Mouse (Mus musculus): ENCODE measurements around the gene Slc17a7.
"Not testable (repeated sequence)": the region's sequence is repeated elsewhere in the genome, so short reads cannot be mapped to it uniquely, and the experiment has no call there.

The Slc17a7 gene

DNA sequence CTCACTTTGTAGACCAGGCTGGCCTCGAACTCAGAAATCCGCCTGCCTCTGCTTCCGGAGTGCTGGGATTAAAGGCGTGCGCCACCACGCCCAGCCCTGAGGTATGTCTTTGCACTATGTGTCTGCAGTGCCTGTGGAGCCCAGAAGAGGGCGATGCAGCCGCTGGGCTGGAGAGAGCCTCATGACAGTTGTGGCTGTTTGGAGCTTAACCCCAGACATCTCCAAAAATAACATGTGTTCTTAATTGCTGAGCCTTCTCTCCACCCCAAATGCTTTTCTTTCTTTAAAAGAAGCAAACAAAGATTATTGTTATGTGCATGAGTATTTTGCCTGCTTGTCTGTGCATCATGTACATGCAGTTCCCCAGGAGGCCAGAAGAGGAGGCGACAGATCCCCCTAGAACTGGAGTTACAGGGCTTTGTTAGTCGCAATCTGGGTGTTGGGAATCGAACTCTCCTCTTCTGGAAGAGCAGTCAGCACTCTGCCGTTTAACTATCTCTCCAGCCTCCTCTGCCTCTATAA is 8.7 kb upstream of the Slc17a7 start:
- DNase-seq, result peak; percentile 62

DNA sequence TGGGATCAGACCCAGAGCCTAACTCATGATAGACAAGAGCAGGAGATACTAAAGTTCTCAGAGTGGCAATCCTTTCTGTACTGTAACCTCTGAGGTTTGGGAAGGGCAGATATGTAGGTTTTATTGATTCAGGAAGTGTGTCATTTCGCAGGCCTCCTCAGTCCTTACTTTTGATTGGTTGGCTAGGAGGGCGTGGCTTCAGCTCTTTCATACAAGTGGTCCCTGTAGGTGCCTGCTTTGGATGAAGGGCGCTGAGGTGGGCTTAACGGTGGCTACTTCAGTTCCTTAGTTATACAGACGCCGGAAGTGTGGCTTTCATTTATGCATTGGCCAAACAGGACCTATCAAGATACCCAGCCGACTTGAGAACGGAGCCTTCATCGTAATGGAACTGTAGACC is 8.2 kb upstream of the Slc17a7 start:
- no peak for DNase-seq

DNA sequence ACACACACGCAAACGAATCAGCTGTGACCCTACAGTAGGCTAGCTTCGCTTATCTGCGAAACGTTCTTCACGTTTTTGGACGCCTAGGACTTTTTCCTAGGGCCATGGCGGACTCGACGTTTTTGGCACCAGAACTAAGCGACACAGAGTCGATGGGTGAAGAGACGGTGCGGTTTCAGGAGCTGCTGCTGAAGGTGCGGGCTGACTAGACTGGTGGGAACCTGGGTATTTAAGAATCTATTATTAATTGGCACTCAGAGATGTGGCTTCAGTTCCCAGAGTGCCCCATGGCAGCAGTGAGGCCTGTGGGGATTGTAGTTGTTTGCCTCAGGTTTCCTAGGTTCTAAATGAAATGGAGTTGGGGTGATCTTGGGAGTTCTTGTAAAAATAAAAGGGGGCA is 7.5 kb upstream of the Slc17a7 start:
- no peak for DNase-seq

DNA sequence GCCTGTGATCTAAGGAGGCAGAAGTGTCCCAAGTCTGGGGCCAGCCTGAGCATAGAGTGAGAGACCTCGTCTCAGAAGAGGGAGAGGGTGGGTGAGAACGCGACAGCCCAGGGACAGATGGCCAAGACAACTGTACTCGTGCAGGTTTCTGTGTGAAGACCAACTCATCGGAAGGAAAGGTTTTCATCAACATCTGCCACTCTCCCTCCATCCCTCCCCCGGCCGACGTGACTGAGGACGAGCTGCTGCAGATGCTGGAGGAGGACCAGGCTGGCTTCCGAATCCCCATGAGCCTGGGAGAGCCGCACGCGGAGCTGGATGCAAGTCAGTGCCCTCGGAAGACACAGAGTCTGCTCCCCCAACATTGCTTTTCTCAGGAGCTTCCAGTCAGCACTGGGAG is 6.3 kb upstream of the Slc17a7 start:
- no peak for DNase-seq

DNA sequence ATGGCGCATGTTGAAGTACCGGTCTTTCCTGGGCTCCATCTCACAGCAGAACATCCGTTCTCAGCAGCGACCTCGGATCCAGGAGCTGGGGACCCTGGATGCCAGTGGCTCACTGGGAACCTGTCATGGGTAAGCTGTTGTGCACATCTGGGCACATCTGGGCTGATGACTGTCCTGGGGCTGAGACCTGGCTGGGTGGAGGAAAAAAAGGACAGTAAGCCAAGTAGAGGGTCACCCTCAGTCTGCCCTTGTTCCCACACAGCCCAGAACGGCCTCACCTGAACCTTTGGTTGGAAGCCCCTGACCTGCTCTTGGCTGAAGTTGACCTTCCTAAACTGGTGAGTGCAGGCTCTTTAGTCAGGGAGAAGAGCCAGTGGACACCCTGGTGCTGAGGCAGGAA is 4.8 kb upstream of the Slc17a7 start:
- no peak for DNase-seq

DNA sequence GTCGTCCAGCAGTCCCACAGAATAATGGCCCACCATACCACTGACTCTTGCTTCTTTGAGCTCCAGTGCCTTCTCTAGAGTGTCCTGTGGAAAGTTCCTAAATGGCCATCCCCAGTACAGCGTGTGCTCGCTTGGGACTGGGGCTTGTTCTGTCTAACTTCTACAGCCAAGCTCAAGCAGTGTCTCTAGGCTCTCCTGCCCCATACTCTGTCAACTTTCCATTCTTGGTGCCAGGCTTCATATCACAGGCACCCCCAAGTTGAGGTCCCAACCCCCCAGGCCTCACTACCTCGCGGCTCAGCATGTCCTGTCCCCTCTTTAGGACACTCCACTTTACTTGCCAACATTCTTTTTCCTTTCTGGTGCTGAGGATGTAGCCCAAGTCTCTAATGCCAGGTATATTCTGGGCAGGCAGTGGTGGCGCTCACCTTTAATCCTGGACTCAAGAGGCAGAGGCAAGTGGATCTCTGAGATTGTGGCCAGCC is 3.4 kb upstream of the Slc17a7 start:
- no peak for DNase-seq

DNA sequence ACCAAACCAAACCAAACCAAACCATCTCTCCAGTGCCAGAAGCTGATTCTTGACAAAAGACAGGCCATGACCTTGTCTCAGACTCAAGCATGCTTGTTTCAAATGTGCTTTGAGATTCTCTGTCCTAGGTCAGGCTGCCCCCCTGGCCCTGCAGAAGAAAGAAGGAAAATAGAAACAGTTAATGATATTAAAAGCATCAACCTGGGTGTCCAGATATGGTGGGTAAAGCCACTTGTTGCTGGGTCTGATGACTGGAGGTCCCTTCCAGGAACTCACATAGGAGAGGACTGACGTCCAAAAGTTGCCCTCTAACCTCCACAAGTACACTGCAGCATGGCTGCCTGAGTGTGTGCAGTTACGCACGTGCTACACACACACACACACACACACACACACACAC is 2.9 kb upstream of the Slc17a7 start:
- DNase-seq, result no peak

DNA sequence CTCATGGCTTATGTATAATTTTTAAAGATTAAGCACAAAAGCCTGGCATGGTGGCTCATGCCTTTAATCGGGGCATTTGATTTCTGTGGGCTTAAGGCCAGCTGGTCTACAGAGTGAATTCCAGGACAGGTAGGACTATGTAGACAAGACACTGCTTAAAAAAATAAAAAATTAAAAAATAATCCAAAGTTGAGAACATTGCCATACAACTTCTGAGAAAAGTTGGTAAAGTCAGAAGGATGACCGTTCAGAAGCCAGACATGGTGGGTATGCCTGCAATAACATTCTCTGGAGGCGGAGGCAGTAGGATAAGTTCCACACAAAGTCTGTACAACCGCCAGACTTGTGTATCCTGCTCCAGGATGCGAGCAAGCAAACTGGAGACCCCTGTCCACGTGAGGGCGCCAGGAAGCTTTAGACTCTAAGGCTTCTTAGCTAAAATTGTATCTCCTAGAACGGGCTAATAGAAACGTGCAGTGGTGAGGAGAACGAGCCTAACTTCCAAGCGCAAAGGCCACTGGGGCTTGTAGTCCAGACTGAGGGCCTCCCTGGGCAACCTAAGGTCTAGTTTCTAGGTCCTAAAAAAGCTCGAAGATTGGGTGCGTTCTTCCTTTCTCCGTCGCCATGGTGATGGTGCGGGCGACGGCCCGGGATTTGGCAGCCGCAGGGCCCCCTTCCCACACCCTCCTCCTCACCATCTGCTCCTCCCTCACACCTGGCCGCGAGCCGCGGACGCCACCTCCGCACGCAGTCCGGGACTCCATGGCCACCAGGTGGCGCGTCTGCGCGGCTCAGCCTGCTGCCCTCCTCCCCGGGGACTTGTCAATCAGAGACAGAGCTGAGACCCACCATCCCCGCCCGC is 1.9 kb upstream of the Slc17a7 start:
- DNase-seq, result peak; percentile 97

DNA sequence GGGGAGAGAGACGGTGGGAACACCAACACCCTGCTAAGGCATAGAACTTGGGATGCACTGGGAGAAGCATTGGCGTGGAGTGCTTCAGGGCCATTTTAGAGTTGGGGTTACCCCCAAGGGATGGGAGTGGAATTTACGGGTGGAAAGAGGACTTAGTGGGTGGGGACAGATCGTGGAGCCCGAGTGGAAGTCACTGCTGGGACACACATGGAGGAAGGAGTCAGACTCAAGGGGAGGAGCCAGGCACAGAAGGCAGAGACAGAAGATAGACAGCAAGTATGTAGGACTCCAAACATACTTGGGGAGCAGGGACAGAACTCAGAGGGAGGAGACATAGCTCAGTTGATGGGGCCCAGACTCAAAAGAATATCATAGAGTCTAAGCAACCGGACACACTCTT is 1.2 kb upstream of the Slc17a7 start:
- no peak for DNase-seq

DNA sequence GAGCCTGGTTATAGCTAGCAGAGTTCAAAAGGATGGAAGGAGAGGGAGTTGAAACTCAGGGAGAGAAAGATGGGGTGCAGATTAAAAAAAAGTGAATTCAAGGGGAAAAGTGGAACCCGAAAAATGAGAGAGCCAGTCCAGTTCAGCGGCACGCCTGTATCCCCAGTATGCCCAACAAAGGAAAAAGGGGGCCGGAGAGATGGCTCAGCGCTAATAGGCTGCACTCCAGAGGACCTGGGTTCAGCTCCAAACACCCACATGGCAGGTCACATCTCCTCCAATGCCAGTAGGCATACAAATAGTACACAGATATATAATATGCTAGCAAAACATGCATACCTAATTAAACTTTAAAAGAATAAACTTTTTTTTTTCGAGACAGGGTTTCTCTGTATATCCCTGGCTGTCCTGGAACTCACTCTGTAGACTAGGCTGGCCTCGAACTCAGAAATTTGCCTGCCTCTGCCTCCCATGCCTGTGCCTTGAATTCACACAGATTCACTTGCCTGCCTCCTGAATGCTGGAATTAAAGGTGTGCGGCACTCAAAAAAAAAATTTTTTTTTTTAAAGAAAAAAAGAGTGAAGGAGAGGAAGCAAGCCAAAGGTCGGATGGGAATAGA is 643 bp upstream of the Slc17a7 start:
- DNase-seq, result no peak

DNA sequence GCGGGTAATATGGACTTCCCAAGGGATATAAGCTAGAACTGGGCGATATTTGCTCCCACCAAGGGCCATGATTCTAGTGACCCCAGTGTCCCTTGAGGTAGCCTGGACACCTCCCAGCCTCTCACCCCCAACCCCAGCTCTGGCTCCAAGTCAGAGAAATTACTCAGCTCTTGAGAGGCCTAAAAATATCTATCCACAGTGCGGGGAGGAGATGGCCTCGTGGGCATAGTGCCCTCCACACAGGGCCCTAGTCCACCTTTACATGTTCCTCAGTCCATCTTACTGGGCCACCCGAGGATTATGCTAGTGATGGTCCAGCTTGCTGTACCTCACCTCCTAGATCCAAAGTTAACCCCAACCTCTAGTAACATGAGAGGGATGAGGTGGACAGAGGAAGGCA is 1.1 kb downstream of the Slc17a7 start:
- DNase-seq, result no peak

DNA sequence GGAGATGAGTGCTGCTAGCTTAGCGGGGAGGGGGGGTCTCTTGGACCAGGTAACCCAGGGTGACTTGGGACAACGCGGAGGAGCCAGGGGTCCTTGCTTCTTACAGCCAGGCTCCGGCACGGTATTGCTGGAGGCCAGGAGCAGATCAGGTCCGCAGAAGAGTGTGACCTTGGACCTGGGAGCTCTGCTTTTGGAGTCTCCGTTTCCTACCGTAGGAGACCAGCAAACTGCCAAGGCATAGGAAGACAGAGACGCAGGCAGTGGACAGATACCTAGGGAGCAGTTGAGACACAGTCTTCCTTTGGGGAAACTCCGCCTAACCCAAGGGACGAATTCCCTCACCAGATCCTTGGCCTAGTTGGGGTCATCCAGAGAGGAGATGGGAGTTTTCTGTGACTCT is 2.0 kb downstream of the Slc17a7 start:
- DNase-seq, result no peak

DNA sequence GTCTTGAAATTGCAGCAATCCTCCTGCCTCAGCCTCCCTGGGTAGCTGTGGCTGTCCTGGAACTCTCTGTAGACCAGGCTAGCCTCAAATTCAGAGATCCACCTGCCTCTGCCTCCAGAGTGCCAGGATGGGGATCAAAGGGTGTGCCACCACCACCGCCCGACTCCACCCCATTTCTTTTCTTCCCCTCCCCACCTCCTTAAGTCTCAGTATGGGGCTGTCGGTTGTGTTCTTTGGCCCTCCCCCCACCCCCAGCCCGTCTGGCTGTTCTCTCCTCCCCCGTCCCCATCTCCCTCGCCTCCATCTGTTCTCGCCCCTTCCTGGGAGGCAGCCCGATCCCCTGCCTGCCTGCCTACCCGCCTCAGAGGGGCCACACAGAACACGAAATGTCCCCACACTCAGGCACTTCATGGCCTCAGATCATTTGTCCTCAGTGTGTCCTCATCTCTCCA is 3.2 kb downstream of the Slc17a7 start:
- no peak for DNase-seq

DNA sequence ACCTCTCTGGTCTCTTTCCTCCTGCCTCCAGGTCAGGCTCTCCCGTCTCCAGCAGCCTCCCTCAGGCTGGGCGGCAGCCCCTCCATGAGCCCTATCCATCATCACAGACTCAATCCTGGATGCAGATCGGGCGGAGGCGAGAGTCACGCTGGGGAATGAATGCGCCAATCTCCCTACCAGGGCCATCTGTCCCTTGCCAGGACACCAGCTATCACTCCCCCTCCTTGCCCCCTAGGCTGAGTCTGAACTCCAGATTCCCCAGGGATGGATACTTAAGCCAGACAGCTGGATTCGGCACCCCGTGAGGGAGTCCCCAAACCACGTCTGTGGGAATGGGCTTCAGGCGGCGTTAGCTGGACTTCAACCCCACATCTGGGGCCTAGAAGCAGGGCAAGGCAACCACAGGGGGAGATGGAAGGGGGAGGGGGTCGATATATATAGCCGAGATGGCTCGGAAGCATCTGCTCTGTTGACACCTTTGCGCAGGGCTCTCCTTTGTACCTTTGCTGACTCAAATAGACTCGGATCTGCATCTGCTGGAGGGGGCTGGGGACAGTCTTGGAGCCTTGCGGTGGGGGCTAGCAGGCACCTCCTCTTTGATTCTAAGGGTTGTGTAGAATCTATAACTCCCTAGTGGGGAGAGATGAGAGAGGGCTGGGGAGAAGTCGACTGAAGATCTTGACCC is 4.2 kb downstream of the Slc17a7 start:
- no peak for DNase-seq

DNA sequence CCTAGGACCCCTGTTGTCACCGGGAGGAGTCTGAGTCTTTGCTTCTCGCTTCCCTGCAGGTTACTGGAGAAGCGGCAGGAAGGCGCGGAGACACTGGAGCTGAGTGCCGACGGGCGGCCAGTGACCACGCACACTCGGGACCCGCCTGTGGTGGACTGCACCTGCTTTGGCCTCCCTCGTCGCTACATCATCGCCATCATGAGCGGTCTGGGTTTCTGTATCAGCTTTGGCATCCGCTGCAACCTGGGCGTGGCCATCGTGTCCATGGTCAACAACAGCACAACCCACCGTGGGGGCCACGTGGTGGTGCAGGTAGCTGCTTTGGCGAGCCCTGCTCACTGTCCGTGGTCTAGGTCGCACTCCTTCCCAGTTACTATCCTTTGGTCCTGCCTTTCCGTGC is 4.9 kb downstream of the Slc17a7 start:
- no peak for DNase-seq

DNA sequence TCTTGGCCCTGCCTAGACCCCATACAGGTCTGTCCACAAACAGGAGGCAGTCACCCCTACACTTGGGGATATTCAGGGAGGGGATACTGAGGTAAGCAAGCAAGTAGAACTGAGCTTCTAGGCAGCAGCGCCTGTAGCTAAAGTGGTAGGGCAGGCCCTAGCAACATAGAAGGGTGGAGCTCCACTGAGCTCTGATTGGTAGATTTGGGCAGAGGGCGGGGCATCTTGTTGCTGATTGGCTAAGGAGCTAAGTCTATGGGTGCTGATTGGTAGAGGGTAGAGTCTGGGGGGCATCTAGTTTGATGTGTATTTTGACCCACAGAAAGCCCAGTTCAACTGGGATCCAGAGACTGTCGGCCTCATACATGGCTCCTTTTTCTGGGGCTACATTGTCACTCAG is 5.7 kb downstream of the Slc17a7 start:
- no peak for DNase-seq

DNA sequence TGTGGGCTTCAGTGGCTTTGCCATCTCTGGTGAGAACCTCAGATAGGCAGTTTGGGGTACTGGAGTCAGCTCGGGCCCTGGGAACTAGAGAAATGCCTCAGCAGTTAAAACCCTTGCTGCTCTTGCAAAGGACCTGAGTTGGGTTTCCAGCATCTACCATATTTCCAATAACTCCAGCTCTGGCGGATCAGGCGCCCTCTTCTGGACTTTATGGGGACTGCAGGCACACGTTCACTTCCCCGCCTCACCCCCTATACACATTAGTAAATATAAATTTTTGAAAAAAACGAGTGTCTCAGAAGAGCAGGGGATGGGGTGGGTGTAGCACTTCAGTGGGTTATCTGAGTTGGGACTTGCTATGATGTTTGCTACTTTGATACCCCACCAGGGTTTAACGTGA is 9.2 kb downstream of the Slc17a7 start:
- DNase-seq, result no peak

DNA sequence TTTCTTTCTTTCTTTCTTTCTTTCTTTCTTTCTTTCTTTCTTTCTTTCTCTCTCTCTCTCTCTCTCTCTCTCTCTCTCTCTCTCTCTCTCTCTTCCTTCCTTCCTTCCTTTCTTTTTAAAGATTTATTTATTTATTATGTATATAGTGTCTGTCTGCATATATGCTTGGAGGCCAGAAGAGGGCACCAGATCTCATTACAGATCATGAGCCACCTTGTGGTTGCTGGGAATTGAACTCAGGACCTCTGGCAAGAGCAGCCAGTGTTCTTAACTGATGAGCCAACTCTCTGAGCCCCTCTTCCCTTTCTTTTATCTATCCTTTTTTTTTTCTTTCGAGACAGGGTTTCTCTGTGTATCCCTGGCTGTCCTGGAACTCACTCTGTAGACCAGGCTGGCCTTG is 10.0 kb downstream of the Slc17a7 start:
- not testable (repeated sequence) for DNase-seq

DNA sequence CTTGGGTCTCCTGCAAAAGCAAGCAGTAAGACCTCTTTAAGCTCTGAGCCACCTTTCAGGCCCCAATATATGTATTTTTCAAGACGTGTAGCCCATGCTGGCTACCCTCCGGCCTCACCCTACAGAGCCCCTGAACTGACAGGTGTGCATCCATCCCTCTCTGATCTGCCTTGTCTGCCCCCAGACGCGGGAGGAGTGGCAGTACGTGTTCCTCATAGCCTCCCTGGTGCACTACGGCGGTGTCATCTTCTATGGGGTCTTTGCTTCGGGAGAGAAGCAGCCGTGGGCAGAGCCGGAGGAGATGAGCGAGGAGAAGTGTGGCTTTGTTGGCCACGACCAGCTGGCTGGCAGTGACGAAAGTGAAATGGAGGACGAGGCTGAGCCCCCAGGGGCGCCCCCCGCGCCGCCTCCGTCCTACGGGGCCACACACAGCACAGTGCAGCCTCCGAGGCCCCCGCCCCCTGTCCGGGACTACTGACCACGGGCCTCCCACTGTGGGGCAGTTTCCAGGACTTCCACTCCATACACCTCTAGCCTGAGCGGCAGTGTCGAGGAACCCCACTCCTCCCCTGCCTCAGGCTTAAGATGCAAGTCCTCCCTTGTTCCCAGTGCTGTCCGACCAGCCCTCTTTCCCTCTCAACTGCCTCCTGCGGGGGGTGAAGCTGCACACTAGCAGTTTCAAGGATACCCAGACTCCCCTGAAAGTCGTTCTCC is 11.0 kb downstream of the Slc17a7 start:
- DNase-seq, result no peak

DNA sequence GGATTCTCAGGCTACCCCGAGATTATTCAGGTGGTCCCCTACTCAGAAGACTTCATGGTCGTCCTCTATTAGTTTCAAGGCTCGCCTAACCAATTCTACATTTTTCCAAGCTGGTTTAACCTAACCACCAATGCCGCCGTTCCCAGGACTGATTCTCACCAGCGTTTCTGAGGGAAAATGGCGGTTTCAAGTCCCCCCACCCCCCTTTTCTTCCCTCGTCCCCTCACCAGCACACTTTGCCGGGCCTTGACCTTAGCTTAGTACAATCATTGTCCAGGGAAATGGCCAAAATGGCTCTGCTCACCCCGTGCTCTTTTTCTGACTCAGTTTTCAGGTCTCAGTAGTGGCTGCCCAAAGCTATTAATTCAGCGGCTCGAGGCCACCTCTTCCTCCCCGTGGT is 11.6 kb downstream of the Slc17a7 start:
- DNase-seq, result no peak

DNA sequence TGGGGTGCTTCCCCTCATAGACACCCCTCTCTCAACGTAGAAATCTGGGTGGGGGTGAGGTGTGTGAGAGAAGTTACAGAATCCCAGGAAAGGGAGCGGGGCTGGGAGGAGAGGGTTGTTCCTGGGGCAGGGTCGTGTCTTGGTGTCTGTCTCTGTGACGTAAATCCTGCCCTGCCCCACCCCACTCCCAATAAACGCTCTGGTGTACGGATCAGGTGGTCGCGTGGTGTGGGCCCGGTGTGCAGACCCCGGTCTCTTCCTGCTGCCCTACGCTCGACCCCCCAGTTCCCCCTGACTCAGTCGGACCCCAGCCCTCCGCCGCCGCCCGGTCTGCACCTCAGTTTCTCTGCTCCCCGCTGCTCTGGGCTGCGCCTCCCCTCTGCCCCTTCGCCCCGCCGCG is 12.2 kb downstream of the Slc17a7 start:
- no peak for DNase-seq

DNA sequence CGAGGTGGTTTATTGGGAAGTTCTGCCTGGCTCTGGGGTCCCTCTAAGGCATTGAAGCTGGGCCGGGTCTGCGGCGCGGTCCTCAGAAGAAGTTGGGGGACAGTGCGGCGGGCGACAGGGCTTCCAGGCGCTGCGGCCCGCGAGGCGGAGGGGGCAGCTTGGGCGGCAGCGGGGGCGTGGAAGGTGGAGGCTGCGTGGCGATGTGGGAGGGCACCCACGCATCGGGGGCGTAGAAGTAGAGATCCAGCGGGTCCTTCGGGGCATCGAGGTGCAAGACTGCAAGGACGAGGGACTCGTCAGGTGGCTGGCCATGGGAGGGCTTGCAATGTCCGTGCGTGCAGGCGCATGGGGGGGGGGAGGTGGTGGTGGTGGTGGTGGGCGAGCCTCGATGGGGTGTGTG is 12.6 kb downstream of the Slc17a7 start:
- no peak for DNase-seq

DNA sequence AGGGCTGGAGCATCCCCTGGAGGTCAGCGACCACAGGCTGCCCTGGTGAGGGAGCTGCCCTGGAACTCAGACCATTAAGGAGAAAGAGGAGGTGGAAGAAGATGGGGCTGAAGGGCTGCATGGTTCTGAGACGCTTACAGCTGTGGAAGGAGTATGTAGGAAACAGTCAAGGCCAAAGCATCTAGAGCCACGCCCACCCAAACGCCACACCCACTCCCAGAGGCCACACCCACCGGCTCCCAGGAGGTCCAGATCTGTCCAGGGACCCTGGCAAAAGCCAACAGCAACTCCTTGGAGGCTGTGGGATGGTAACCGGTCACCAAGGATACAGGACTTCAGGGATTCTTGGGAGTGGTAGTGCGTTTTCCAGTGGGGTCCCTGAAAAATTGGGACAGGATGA is 14.8 kb downstream of the Slc17a7 start:
- DNase-seq, result no peak

Measured in right cerebral cortex, postnatal 4 days (tissue).